Mouse (Mus musculus) CH12.LX (cell line): ENCODE data around the gene Mta2. TPM values are rescaled to one million over a fixed set of nuclear protein-coding genes. Genes with fewer than 3 reads are reported as not detected.

ENCODE experiments used
- DNase-seq: peaks from one replicate; pipeline ENCODE4 v3.0.0-alpha.2; 2013; ENCODE audit errors: extremely low read depth
- H3K27ac ChIP-seq: 2 replicates; pipeline ENCODE4 v1.5.1; 2012; ENCODE audit warnings: low read depth, mild to moderate bottlenecking, control low read depth, moderate library complexity; ENCODE audit not compliant: insufficient read depth
- H3K27me3 ChIP-seq: replicated peaks from 2 replicates; pipeline ENCODE3; 2012; ENCODE audit warnings: inconsistent platforms
- H3K36me3 ChIP-seq, 2 experiments: replicated peaks in 1 of 2; 2 replicates each; pipeline versions ENCODE3 to v1.6.1; 2012; ENCODE audit warnings: inconsistent platforms in 1 of 2, low read length in 1 of 2, mild to moderate bottlenecking in 1 of 2, mixed read lengths in 1 of 2, moderate library complexity in 1 of 2; ENCODE audit not compliant: control insufficient read depth in 1 of 2, insufficient read depth in 1 of 2
- H3K4me1 ChIP-seq, 2 experiments: 2 replicates each; pipeline ENCODE4 v1.6.1; 2012; ENCODE audit warnings: inconsistent platforms in 1 of 2, moderate library complexity in 1 of 2; ENCODE audit not compliant: insufficient read depth in 2 of 2, control insufficient read depth in 1 of 2
- H3K4me2 ChIP-seq: 2 replicates; pipeline ENCODE4 v1.6.1; 2012; ENCODE audit warnings: low read depth, mild to moderate bottlenecking, control low read depth; ENCODE audit not compliant: poor library complexity, insufficient read depth, severe bottlenecking
- H3K4me3 ChIP-seq, 3 experiments: fragments of 150-350 bp in 1 of 3; sonication (generic) in 1 of 3; replicated peaks in 1 of 3; 2 replicates each; pipeline versions ENCODE3 to v1.5.1; 2011 to 2012; ENCODE audit warnings: low read depth in 2 of 3, low read length in 2 of 3, mild to moderate bottlenecking in 2 of 3, moderate library complexity in 2 of 3, control low read depth in 1 of 3, improper control_type of control experiment in 1 of 3, inconsistent platforms in 1 of 3, mixed read lengths in 1 of 3; ENCODE audit not compliant: poor library complexity in 1 of 3
- H3K79me2 ChIP-seq: replicated peaks from 2 replicates; pipeline ENCODE4 v1.6.1; 2012; ENCODE audit warnings: mild to moderate bottlenecking, moderate library complexity; ENCODE audit not compliant: control insufficient read depth, poor library complexity, insufficient read depth, severe bottlenecking; ENCODE audit errors: extremely low read depth
- H3K9ac ChIP-seq: 2 replicates; pipeline ENCODE4 v1.6.1; 2012; ENCODE audit warnings: low read depth, mild to moderate bottlenecking, control low read depth, moderate library complexity; ENCODE audit not compliant: insufficient read depth
- H3K9me3 ChIP-seq: replicated peaks from 2 replicates; pipeline ENCODE3; 2012; ENCODE audit warnings: low read length, inconsistent platforms, mixed read lengths
- CTCF ChIP-seq, 2 experiments: IDR thresholded peaks in 1 of 2; conservative IDR thresholded peaks in 1 of 2; 2 replicates each; pipeline ENCODE4 v1.5.1; 2011 to 2012; ENCODE audit warnings: low read depth in 2 of 2, low read length in 2 of 2, improper control_type of control experiment in 1 of 2, inconsistent platforms in 1 of 2, mild to moderate bottlenecking in 1 of 2, moderate library complexity in 1 of 2
- ELF1 ChIP-seq: IDR thresholded peaks from 2 replicates; pipeline ENCODE4 v1.6.1; 2014; ENCODE audit warnings: low read depth, mild to moderate bottlenecking, inconsistent platforms, low read length, improper control_type of control experiment
- EP300 ChIP-seq: IDR thresholded peaks from 2 replicates; pipeline ENCODE4 v1.6.1; 2011; ENCODE audit warnings: low read length, improper control_type of control experiment
- ETS1 ChIP-seq: conservative IDR thresholded peaks from 2 replicates; pipeline ENCODE4 v1.6.1; 2012; ENCODE audit warnings: low read depth, mild to moderate bottlenecking, inconsistent platforms, low read length, improper control_type of control experiment, moderate library complexity
- HCFC1 ChIP-seq: IDR thresholded peaks from 2 replicates; pipeline ENCODE4 v1.6.1; 2012; ENCODE audit warnings: low read depth, mild to moderate bottlenecking, inconsistent platforms, low read length, improper control_type of control experiment
- IRF4 ChIP-seq: IDR thresholded peaks from 2 replicates; pipeline ENCODE4 v1.6.1; 2014; ENCODE audit warnings: low read depth, mild to moderate bottlenecking, inconsistent platforms, low read length, improper control_type of control experiment
- JUN ChIP-seq: IDR thresholded peaks from 2 replicates; pipeline ENCODE4 v1.6.1; 2011; ENCODE audit warnings: low read depth, mild to moderate bottlenecking, low read length, improper control_type of control experiment, moderate library complexity; ENCODE audit not compliant: insufficient read depth
- KAT2A ChIP-seq: IDR thresholded peaks from 2 replicates; pipeline ENCODE4 v1.6.1; 2012; ENCODE audit warnings: low read length, improper control_type of control experiment, inconsistent platforms; ENCODE audit not compliant: insufficient replicate concordance
- MAFK ChIP-seq: IDR thresholded peaks from 2 replicates; pipeline ENCODE4 v1.6.1; 2011; ENCODE audit warnings: low read length, improper control_type of control experiment; ENCODE audit not compliant: insufficient replicate concordance
- MAZ ChIP-seq: IDR thresholded peaks from 2 replicates; pipeline ENCODE4 v1.6.1; 2012; ENCODE audit warnings: low read depth, mild to moderate bottlenecking, inconsistent platforms, low read length, improper control_type of control experiment, moderate library complexity
- MXI1 ChIP-seq: IDR thresholded peaks from 2 replicates; pipeline ENCODE4 v1.6.1; 2011; ENCODE audit warnings: mild to moderate bottlenecking, low read depth, low read length, improper control_type of control experiment
- MYC ChIP-seq: IDR thresholded peaks from 2 replicates; pipeline ENCODE4 v1.6.1; 2011; ENCODE audit warnings: low read depth, mild to moderate bottlenecking, improper control_type of control experiment, low read length
- NELFE ChIP-seq: IDR thresholded peaks from 2 replicates; pipeline ENCODE4 v1.6.1; 2011; ENCODE audit warnings: low read depth, low read length, improper control_type of control experiment
- NRF1 ChIP-seq: IDR thresholded peaks from 2 replicates; pipeline ENCODE4 v1.6.1; 2014; ENCODE audit warnings: low read depth, mild to moderate bottlenecking, inconsistent platforms, low read length, improper control_type of control experiment, moderate library complexity
- POLR2A ChIP-seq: IDR thresholded peaks from 2 replicates; pipeline ENCODE4 v1.6.1; 2011; ENCODE audit warnings: low read depth, mild to moderate bottlenecking, improper control_type of control experiment, low read length
- RAD21 ChIP-seq: IDR thresholded peaks from 2 replicates; pipeline ENCODE4 v1.6.1; 2011; ENCODE audit warnings: low read depth, mild to moderate bottlenecking, low read length, improper control_type of control experiment, moderate library complexity
- SIN3A ChIP-seq: IDR thresholded peaks from 2 replicates; pipeline ENCODE4 v1.6.1; 2012; ENCODE audit warnings: low read length, improper control_type of control experiment, inconsistent platforms
- TBP ChIP-seq: conservative IDR thresholded peaks from 2 replicates; pipeline ENCODE4 v1.6.1; 2011; ENCODE audit warnings: low read depth, low read length, improper control_type of control experiment
- USF1 ChIP-seq: IDR thresholded peaks from 2 replicates; pipeline ENCODE4 v1.6.1; 2014; ENCODE audit warnings: low read depth, mild to moderate bottlenecking, inconsistent platforms, low read length, improper control_type of control experiment
- USF2 ChIP-seq: conservative IDR thresholded peaks from 2 replicates; pipeline ENCODE4 v1.6.1; 2011; ENCODE audit warnings: low read depth, low read length, improper control_type of control experiment
- ZMIZ1 ChIP-seq: IDR thresholded peaks from 2 replicates; pipeline ENCODE4 v1.6.1; 2012; ENCODE audit warnings: low read depth, mild to moderate bottlenecking, inconsistent platforms, low read length, improper control_type of control experiment
- dilution Hi-C: fragments of 300-500 bp; cut with MboI; formaldehyde crosslinking; loops from 2 replicates; pipeline ENCODE4 v1.14.3; 2020; ENCODE audit warnings: low sequenced_read_pairs; ENCODE audit not compliant: extremely low pct_unique_long_range_greater_than_20kb, extremely low pct_ligation_motif_present
- in situ Hi-C: fragments of 300-500 bp; cut with MboI; formaldehyde crosslinking; loops from 3 replicates; pipeline ENCODE4 v1.14.3; 2019; ENCODE audit warnings: low sequenced_read_pairs, low pct_ligation_motif_present, low pct_unique_long_range_greater_than_20kb, mixed read lengths
- polyA plus RNA-seq: library from polyadenylated mRNA; unstranded; fragments of >175 nt; gene quantifications from 2 replicates; pipeline ENCODE4 v1.2.1, GENCODE M21; 2012; ENCODE audit warnings: low read depth; ENCODE audit not compliant: insufficient read length
- total RNA-seq, 2 experiments: library from RNA; depleted of rRNA; stranded (reverse); fragments of 300-350 nt in 1 of 2; fragments of >200 nt in 1 of 2; gene quantifications; 2 replicates each; pipeline ENCODE4 v1.2.3; 2012 to 2014

Mta2 gene
- total and polyA plus RNA-seq, 3 experiments: 115 to 162 (median 131) TPM

DNA sequence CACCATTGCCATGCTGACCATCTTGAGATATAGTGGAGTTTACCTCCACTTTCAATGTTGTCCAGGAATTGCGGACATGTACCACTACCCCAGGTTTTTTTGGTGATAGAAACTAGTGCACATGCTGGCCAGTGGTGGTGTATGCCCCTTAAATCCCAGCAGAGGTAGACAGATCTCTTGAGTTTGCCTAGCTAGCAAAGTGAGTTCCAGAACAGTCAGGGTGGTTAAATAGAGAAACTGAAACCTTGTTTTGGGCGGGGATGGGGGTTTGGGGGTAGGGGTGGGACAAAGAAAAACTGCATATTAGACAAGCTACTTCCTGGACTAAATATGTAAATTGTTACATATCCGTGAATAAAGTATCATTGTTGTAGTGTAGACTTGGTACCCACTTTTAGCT lies 22.7 kb upstream of the Mta2 start:
- peak overlapping the region; percentile 93 for H3K4me2 ChIP-seq
- in situ Hi-C loops: no loop called here
- no peaks in the 10 kb centered on the region for H3K27me3 ChIP-seq
- H3K27ac ChIP-seq: peak overlapping the region; percentile 96
- peaks cover 31 to 47% of the 10 kb centered on the region in 2 experiments for H3K36me3 ChIP-seq
- TF ChIP-seq USF1: no peak
- TF ChIP-seq HCFC1: no peak; the same call in 1 of the 2 replicates
- no peak; the same call in 1 of the 2 replicates for TF ChIP-seq SIN3A
- TF ChIP-seq CTCF (conservative IDR thresholded peaks at IDR 0.05 in 1 of 2, IDR thresholded peaks at IDR 0.05 in 1 of 2; ENCODE audit: low read depth in 2 of 2, low read length in 2 of 2): 0 out of 4 replicates have a peak, but pooled peaks of 1 of the 2 experiments have one; percentile 24
- TF ChIP-seq ELF1: peak; percentile 41; the same call in 1 of the 2 replicates
- 0 out of 2 replicates have a peak, but pooled peaks have one; percentile 37 for TF ChIP-seq MYC
- TF ChIP-seq ZMIZ1: no peak
- no peak; the same call in none of the 2 replicates for TF ChIP-seq TBP
- no peak for TF ChIP-seq JUN
- 0 out of 2 replicates have a peak, but pooled peaks have one; percentile 52 for TF ChIP-seq MAFK
- peak; percentile 31; the same call in 1 of the 2 replicates for TF ChIP-seq NELFE
- 0 out of 2 replicates have a peak, but pooled peaks have one; percentile 19 for TF ChIP-seq MAZ
- no peak for TF ChIP-seq NRF1
- TF ChIP-seq RAD21: peak; percentile 11
- TF ChIP-seq POLR2A: peak; percentile 55
- peak; percentile 41; the same call in 1 of the 2 replicates for TF ChIP-seq MXI1
- TF ChIP-seq KAT2A: no peak
- peak; percentile 45; the same call in 1 of the 2 replicates for TF ChIP-seq ETS1
- TF ChIP-seq EP300: 0 out of 2 replicates have a peak, but pooled peaks have one; percentile 27
- no peak for TF ChIP-seq USF2
- peak; percentile 67 for TF ChIP-seq IRF4
- TF ChIP-seq, all 38 proteins: peak for 12
- peak overlapping the region; percentile 96 for H3K9ac ChIP-seq
- no peaks in the 10 kb centered on the region for H3K9me3 ChIP-seq
- H3K4me3 ChIP-seq: peak overlapping the region; percentile 17 to 81 (median 46)
- DNase-seq: peak; percentile 61
- peaks cover 0 to 18% of the 10 kb centered on the region in 2 experiments; a peak in 2 of 4 replicates for H3K4me1 ChIP-seq
- peaks cover 19% of the 10 kb centered on the region for H3K79me2 ChIP-seq
- dilution Hi-C loops: no loop called here

DNA sequence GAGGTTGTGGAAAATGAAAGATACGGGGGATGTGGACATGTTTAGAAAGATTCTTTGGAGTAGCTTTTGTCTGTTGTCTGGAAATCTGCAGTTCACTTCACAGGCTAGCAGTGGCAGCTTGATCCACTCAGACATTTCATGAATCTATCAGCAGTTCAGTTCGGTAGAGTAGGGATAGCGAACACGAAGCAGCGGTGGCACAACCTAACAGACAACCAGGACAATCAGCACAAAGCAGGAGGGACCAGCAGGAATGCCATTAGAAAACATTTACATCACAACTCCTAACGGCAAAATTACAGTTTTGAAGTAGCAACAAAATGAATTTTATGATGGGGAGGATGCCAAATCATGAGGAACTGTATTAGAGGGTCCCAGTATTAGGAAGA lies 22.0 kb upstream of the Mta2 start:
- no peaks in the 10 kb centered on the region for H3K9me3 ChIP-seq
- TF ChIP-seq SIN3A (peak; percentile 51; the same call in 1 of the 2 replicates), ZMIZ1 (no peak)
- TF ChIP-seq, all 38 proteins: peak for 1
- dilution Hi-C loops (no loop called here), in situ Hi-C loops (no loop called here)
- Histone ChIP-seq H3K27ac (peak overlapping the region; percentile 96), H3K9ac (peak overlapping the region; percentile 96), H3K36me3 (peaks cover 25 to 42% of the 10 kb centered on the region in 2 experiments), H3K4me1 (peaks cover 0 to 18% of the 10 kb centered on the region in 2 experiments; a peak in 2 of 4 replicates), H3K4me3 (peak overlapping the region; percentile 39 to 81 (median 46)), H3K79me2 (peaks cover 19% of the 10 kb centered on the region), H3K27me3 (no peaks in the 10 kb centered on the region), H3K4me2 (peak overlapping the region; percentile 93)
- DNase-seq: no peak
